Mouse (Mus musculus): Measurements from ENCODE around the gene Atp5d.

The Atp5d gene

DNA sequence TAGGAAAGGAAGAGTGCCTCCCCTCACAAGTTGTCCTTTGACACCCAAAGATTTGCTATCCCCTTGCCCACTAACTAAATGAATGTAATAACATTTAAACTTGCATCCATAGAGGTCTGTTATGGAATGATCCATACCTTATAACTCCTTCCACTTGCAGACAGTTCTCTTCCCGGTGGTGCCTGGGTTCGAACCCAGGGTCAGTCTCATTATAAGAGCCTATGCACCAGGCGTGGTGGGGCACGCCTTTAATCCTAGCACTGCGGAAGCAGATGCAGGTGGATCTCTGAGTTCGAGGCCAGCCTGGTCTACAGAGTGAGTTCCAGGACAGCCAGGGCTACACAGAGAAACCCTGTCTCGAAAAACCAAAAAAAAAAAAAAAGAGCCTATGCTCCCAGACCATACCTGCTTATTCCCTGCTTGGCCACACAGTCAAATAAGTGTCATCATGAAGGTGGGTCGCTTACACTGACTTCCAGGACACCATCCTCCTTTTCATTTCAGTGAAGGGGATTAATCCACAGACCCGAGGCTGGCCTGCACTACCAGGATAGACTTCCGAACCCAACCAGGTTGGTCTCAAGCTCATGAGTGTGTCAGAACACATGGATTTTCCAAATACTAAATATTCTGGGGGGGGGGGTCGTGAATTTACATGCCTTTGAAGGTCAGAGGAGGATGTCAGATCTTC is 1.7 kb downstream of the Atp5d start:
- DNase-seq (ENCODE audit: low read depth, low spot score): no peak

DNA sequence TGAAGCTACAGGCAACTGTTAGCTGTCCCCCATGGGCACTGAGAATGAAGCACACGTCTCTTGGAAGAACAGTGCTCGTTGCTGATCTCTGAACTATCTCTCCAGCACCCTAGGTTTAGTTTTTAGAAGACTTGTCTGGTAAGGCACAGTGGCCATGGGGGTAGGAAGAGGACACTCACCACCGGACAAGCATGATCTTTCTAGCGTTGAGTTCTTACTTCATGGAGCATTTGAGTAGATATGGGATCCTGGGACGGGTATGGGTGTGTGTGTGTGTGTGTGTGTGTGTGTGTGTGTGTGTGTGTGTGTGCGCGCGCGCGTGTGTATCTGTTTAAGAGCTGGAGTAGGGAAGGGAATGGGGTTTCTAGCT is 2.2 kb downstream of the Atp5d start, which contains the start of gene Cbarp:
Cbarp (minus strand) TSS at position 170 of the 370 bp plus-strand sequence.
- DNase-seq (ENCODE audit: low read depth, low spot score): no peak

DNA sequence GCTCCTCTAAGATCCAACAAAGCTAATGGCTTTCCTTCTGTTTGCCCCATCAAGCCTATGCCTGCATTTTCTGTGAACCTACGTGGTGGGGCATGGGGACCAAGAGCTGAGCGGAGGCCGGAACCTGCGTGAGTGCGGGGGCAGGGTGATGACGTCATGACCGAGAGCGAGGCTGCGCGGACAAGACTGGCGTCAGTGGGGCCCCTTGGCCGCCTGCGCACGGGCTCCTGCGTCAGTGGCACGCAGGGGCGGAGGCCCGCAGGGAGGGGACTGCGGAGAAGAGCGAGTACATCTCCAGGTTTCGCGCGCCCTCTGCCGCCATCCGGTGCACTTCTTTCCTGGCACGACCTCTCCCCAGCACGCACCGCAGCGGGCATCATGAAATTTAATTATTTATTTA is 2.8 kb downstream of the Atp5d start:
- DNase-seq (ENCODE audit: low read depth, low spot score): peak; percentile 79

DNA sequence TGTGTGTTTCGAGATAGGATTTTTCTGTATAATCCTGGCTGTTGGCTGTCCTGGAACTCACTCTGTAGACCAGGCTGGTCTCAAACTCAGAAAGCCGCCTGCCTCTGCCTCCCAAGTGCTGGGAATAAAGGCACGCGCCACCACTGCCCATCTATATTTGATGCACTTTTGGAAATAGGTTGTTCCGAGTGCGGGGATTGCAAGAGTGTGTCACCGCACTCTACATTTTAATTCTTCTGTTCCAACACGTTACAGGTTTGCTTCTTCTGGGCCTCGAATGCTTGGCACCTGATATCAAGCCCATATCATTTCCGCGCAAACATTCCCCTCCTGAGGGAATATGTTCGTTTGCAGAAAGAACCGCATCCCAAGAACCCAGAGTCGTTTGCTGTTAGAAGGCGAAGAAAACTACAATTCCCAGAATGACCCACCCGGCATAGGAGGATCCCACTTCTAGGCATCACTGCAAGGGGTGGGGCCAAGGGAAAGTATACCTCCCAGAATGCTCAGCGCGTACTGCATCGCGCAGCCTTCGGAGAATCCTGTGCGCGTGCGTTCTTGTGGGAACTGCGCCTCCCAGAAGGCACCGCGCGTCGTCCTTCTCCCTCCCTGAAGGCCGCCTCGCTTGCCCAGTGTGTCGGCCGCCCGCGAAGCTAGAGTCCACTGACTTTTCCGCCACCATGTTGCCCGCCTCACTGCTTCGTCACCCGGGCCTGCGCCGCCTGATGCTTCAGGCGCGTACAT is 3.5 kb downstream of the Atp5d start:
- DNase-seq (ENCODE audit: low read depth, low spot score): peak; percentile 97

DNA sequence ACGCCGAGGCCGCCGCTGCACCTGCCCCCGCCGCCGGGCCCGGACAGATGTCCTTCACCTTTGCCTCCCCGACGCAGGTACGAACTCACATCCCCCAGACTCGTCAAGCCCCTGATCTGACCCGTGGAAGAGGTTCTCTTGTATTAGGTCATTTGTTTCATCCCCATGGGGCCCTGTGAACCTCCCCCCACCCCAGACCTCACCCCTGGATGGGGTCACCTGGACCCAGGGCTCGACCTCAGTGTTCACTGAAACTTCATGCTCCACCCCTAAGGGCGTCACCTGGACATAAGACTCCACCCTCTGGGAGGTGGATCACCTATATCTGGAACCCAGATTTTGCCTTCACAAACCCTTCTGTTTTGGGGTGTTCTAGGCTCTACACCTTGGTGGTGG is 4.1 kb downstream of the Atp5d start:
- no peak for DNase-seq (ENCODE audit: low read depth, low spot score)

DNA sequence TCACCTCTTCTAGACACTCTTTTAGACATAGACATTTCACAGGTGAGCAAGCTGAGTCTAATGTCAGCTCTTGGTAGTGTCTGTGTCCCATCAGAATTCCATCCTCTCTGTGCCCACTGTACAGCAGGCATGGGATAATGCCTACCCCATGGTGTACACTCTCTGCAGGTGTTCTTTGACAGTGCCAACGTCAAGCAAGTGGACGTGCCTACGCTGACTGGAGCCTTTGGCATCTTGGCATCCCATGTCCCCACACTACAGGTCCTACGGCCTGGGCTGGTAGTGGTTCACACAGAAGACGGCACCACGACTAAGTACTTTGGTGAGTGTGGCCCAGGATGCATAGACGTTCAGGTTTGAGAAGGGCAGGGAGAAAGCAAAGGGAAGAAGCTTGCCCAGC is 5.2 kb downstream of the Atp5d start:
- DNase-seq (ENCODE audit: low read depth, low spot score): no peak

DNA sequence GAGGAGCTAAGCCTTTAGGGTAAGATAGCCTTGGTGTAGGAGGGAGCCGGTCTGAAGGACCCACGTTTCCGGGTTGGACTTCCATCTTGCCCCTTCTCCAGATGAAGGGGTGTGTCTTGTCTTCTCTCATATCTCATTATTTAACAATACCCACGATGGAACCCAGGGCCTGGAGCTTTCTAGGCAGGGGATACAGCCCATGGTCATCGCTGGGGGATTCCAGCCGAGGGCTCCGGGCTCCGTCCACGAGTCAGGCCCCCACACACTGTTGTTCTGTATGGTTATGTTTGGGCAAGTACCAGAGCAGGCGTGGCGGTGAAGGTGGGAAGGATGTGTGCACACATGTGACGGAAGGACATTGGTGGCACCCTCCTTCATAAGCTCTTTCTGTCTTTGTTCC is 5.7 kb downstream of the Atp5d start:
- DNase-seq (ENCODE audit: low read depth, low spot score): no peak

DNA sequence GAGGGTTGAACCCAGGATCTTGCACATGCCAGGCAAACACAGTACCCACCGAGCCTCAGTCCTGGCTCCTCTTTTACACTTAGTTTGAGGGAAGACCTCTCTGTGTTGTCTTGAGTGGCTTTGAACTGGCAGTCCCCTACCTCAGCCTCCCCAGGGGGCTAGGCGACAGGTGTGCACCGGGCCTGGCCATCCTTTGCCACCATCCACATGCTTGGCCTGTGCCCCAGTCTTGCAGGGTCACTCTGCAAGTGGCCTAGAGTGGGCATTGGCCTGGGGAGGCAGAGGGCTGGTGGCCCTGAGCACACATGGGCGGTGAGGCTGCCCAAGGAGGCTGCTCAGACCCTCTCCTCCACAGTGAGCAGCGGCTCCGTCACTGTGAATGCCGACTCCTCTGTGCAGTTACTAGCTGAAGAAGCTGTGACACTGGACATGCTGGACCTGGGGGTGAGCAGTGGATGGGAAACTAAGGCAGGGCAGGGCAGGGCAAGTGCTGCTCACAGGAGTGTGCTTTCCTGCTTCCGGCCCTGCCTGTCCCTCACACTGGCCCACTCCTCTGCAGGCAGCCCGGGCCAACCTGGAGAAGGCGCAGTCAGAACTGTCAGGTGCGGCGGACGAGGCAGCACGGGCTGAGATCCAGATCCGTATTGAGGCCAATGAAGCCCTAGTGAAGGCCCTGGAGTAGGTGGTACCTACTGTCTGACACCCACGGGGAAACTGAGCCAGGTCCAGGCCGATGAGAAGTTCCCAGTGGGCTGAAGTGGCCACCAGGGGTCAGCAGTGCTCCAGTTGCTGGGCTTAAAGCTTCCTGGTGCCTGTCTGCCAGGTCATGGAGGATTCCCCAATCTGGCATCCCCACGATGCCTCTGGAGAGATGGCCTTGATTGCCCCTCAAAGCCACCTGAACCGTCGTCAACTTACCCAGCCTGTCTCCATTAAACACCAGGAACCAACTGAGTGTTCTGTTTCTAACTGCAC is 6.7 kb downstream of the Atp5d start:
- DNase-seq (ENCODE audit: low read depth, low spot score): no peak

DNA sequence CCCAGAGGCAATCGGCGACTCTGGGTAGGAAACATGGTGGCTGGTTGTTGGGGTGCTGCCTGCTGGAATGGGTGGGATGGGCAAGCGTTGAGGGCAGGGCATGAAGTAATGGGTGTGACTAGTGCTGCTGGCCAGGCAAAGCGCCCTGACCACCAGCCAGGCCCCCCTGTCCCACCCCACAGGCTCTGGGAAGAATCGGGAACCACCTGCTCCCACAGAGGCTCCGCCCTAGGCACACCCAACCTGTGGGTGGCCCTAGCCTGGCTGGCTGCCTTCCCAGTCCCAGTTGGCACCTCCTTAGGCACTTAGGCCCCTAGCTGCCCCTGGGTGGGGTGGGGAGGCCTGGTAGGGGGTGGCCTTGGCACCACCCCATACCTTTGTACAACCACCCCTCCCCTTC is 7.5 kb downstream of the Atp5d start:
- no peak for DNase-seq (ENCODE audit: low read depth, low spot score)

DNA sequence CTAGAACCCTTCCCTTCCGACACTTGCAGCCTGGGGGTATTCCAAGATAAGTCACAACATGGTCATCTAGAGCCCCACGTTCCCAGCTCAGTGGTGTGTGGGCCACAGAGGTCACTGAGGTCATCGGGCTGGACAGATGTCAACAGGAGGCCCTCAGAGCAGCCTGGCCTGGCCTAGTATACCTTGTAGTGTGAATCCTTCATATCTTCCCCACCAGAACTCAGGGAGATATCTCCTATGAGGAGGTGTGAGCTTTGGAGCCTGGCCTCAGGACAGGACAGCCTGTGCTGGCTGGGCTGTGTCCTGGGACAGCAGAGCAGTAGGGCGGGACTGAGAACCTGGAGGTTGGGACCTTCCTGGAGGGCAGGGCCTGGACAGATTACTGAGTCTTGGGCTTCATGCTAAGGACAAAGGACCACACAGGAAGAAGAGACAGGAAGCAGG is 8.2 kb downstream of the Atp5d start:
- DNase-seq (ENCODE audit: low read depth, low spot score): no peak

DNA sequence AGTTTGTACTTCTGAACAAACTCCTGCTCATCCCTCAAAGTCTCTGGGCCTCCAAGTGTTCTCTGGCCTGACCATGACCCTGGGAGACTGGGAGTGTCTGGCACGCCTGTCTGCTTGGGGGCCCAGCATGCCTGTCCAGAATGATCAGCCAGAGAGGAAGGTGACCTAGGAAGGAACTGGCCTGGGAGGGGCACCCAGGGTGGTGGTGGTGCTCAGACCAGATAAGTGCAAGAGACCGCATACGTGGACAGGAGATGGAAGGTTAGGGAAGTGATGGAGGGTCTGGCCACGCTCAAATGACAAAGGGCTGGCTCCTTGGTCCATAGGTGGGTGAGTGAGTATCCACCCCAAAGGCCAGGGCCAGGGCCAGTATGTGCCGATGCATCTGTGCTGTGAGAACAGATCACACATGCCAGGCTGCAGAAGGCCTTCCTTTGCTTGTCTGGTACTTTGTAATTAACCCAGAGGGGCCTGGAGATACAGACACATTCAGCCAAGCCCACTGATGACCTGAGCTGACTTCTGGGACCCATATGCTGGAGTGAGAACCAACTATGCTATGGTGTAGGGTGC is 8.8 kb downstream of the Atp5d start:
- DNase-seq (ENCODE audit: low read depth, low spot score): no peak

DNA sequence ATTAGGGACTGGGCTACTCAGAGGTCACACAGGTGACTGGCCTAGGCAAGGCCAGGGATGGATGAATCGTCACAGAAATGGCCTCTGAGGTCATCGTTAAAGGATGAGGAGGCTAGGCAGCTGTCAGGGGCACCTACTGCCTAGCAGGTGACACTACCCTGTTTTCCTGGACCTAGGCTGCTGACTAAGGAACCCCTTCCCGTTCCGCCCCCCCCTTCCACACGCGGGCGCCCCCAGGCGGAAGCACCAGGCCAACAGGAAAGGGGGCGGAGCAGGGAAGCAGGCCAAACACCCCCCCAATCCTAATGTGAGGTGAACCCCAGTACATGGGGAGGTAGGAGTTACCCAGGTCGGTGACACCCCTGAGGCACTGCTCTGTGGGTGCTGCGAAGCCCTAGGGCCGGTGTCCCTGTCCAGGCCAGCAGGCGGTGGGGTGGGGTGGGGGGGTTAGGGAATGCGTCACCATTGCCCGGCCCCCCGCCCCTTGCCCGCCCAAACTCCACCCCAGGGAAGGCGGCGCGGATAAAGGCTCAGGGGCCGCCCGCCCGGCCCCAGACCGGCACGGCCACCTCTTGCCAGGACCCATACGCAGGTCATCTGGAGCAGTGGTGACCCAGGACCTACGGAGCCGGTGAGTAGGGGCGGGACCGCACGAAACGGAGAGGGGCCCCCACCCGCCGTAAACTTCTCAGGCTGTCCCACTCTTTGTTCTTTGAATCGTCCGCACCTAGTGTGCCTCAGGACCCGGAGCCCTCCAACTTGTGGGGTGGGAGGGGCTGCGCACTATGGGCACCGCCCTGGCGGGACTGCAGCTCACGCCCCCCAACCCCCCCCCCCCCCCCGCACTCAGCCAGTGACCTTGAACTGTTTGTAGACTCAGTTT is 9.5 kb downstream of the Atp5d start, which contains the start of gene Midn:
Midn (plus strand) TSS at position 554 of the 883 bp plus-strand sequence.
- DNase-seq (ENCODE audit: low read depth, low spot score): no peak

DNA sequence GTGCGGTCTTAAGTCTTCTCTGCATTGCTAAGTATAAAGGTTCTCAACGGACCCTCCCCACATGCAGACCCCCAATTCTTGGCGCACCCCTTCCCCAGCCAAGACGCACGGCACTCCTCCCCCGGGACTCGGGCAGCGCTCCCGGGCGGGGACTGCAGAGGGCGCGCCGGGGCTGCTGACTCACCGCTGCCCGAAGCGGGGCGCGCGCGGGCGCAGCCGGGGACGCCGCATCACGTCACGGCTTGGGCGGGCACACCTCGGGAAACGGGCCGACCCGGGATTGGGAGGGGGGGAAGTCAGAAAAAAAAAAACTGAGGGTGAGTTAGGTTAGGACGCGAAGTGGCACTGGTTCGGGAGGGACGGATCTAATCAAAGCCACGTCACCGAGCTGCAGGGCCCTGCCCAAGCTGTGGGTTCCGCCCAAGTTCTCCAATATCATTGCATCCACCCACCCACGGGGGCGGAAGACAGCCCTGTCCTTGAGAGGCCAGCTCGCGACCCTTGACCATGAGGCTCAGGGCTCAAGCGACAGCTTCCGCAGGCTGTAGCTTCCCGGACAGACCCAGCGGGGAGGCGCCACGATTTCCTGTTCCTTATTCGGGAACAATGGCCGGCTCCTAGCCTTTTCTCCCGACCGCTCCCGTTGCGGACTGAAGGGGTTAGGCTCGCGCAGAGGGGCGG is 10.3 kb downstream of the Atp5d start:
- DNase-seq (ENCODE audit: low read depth, low spot score): peak; percentile 79

DNA sequence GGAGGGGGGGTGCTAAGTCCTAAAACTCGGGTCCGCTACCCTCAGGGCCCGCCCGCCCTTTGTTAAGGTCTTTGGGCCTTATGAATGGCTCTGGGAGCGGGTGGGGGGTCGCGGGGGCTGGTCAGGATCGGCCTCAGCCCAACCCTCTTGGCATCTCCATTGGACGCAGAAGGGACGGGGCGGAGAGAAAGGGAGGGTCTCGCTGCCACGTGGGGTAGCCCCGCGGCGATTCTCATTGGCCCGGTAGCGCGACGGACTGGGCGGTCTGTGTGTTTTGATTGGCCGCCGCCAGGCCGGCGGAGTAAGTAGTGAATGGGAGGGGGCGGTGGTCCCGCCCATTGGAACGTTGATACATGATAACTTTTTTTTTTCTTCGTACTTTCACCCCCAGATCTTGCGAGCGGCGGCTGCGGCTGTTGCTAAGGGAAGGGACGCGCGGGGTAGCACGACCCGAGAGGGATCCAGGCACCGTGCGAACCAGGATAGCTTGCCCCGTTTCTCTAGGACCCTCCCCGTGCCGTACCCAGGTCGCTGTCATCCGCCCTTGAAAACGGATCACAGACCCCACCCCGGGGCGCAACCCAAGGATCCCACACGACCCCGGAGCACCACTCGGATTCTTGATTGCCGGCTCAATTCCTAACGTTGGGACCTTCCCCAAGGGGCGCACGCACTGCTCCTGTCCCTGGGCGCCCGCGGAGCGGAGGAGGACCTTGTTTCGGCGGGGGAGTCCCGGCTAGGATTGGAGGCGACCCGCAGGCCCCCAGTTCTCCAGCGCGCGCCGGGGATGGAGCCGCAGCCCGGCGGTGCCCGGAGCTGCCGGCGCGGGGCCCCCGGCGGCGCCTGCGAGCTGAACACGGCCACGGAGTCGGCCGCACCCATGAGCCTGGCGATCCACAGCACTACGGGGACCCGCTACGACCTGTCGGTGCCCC is 11.1 kb downstream of the Atp5d start:
- peak; percentile 80 for DNase-seq (ENCODE audit: low read depth, low spot score)

DNA sequence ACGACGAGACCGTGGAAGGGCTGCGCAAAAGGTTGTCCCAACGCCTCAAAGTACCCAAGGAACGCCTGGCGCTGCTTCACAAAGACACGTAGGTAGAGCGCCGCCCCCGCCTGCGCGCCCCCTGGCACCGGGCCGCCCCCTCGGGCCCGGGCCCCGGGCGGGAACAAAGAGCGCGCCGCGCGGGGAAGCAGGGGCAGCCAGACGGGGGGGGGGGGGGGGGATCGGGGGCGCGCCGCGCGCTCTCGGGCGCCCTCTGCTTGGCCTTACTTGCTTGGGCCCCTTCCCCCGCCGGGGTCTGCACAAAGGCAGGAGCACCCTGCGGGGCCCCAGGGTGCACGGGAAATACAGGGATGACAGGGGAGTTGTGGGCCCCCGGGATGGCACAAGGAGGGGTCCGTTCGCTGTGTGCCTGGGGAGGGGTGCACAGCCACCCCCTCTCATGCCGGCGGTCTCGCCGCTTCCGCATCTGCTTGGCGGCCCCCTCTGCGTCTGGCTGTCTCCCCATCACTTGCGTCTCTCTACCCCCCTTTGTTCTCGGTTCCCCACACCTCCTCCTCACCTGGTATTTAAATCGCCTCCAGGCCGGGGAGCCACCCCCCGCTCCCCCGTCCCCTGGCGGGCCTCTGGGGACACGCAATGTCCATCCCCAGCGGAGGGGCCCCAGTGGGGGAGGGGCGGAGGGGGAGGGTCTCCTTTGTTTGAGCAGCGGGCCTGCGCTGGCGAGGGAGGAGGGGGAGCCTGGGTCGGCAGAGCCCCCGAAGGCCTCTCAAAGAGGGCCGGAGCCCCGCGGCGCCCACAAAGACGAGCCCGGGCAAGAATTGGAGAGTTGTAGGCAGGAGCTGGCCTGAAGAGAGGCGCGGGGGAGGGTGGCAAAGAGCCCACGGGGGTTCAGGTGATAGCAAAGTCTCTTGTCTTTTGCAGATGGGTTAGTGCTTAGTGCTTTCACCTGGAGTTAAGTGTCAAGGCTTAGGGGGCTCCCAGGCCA is 12.1 kb downstream of the Atp5d start:
- no peak for DNase-seq (ENCODE audit: low read depth, low spot score)

DNA sequence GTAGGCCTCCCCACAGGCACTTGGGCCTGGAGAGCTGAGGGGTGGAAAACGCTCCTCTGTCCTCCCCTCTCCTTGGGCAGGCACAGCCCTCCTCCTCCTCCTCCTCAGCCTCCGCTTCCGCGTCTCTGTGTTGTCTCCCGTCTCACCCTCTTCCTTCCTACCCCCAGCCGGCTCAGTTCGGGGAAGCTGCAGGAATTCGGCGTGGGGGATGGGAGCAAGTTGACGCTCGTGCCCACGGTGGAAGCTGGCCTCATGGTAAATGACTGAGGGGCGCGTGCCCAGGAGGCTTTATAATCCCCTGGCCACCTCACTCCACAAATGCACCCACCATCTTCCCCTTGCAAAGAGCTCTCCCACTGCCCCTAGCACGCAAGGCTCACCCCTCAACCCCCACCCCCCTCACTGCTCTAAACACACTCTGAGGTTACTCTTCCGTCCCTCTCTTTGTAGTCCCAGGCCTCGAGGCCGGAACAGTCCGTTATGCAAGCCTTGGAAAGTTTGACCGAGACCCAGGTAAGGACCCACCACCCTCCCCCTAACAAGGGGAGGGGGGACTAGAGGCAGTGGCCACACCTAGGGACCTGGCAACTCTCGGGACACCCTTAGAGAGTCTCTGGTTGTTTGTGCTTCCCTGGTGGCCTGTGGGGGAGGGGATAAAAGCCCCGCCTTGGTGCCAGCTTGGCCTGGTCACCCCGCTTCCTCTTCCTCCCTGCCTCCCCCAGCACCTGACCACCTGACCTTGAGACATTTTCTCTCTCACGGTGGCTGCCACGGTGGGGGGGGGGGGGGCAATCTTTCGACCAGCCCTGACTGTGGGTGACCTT is 13.0 kb downstream of the Atp5d start:
- no peak for DNase-seq (ENCODE audit: low read depth, low spot score)
